Mouse (Mus musculus) left cerebral cortex, postnatal 4 days (tissue): ENCODE data around the gene Ezh1. TPM values are rescaled to one million over a fixed set of nuclear protein-coding genes. Genes with fewer than 3 reads are reported as not detected.

Experiments used
- DNase-seq: peaks from one replicate; pipeline ENCODE4 v3.0.0-alpha.2; 2022
- intact Hi-C: fragments of 180-260 bp; cut with DNase I; formaldehyde crosslinking; loops from one replicate; pipeline ENCODE4 v1.15.1; 2025
- total RNA-seq, 2 experiments: library from RNA; stranded (reverse); gene quantifications; 2 replicates each; pipeline ENCODE4 v1.2.3; 2021

Gene Ezh1
- total RNA-seq, 2 experiments from 2014 or later, result 34.3 to 36.6 TPM

DNA sequence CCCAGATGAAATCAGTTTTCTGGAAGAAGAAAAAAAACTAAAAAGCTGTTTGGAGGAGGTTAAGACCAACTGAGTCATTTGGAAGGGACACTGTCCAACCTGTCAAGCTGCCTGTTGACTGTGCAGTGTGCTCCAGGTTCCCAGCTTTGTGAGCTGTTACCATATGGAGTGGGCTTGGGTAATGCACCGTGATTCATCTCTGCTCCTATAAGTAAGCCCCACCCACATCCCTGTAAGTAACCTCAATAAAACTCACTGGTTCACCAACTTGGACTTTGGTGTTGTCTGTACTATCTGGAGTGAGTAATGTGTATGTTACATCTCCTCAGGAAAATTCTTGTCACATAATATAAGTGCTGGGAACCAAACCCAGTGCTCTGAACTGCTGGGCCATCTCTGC lies 73.4 kb downstream of the Ezh1 start:
- no peak for DNase-seq
- intact Hi-C loops, result no loop called here

DNA sequence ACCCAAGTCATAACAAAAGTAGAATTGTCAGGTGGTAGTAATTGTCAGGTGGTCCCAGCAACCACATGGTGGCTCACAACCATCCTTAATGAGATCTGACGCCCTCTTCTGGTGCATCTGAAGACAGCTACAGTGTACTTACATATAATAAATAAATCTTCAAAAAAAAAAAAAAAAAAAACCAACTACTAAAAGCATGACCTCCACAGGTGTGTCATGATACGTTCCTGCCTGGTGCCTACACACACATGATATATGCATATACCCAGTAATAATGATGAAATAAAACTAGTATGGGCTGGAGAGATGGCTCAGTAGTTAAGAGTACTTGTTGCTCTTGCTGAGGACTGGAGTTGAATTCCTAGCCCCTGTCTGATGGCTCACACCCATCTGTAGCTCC lies 75.2 kb downstream of the Ezh1 start:
- intact Hi-C loops, result no loop called here

DNA sequence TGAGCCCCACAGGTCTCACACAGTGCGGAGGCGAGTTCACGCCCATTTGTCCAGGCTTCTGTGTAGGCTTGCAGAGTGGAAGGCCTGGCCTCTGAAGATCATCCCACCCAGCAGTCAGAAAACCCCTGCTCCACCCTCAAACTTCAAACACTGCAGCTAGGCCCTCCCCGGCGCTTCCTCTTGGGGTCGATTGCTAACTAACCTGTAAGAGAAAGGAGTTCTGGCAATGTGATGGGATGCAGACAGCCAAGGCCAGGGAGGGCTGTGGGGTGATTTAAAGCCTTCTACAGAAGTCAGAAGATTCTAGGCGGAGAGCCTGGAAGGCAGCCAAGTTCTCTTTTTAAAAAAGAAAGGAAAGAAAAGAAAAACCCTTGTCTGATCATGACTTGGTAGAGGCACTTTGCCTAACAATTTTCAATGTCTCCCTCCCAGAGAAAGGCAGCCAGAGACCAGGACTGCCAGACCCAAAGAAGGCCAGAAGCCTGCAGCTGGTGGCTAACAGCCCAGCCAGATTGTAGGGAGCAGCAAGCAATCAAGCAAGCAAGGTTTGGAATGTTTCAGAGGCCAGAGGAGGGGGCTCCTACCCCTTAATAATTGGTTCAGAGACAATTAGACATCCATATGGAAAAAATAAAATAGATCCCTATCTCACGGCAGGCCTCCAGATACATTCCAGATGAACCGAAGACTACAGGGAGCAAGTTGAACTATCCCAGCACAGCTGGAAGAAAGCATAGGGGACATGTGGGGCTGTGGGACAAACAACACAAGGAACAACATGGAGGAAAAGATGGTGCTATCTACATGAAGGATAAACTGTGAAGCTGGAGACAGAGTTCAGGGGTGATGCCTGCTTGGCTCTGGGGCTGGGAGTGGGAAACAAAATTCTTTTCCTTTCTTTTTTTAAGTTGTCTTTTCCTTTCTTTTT lies 76.8 kb downstream of the Ezh1 start:
- intact Hi-C loops, result no loop called here
- DNase-seq, result no peak

More for the DNA sequence above, 75.2 kb downstream of the Ezh1 start:
- no peak for DNase-seq

DNA sequence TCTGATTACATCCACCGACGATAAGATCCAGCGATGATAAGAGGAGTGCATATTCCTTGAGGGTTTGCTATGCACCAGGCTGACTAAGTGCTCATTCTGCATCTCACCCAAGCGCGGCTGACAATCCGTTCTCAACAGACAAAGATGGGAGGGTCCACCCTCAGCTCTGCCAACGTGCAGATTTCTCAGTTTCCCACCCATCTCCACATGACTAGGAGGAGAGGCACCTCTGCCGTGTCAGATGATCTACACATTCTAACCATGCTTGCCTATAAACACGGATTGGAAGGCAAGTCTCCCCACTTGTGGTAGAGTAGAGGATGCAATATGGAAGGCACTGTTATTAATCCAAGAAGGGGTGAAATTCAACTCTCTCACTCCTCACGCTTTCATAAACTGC lies 77.5 kb downstream of the Ezh1 start:
- intact Hi-C loops, result no loop called here

DNA sequence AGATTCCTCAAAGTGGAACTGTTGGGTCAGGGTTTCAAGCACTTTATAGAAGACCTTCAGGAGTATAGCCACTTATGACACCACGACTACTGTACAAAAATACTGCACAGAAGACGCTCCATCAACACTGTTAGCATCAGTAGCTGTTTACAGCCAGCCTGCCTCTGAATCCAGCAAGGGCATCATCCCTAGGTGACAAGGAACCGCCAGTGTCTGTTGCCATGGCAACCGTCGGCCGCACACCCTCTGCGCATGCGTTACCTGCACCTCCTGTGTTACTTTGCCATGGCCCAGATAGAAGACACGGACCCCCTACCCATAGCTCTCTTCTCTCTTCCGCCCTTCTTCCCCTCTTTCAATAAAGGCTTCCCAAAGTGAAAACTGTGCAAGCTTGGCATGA lies 79.9 kb downstream of the Ezh1 start:
- intact Hi-C loops, result no loop called here
- DNase-seq, result peak; percentile 66

More for the DNA sequence above, 77.5 kb downstream of the Ezh1 start:
- DNase-seq, result no peak

DNA sequence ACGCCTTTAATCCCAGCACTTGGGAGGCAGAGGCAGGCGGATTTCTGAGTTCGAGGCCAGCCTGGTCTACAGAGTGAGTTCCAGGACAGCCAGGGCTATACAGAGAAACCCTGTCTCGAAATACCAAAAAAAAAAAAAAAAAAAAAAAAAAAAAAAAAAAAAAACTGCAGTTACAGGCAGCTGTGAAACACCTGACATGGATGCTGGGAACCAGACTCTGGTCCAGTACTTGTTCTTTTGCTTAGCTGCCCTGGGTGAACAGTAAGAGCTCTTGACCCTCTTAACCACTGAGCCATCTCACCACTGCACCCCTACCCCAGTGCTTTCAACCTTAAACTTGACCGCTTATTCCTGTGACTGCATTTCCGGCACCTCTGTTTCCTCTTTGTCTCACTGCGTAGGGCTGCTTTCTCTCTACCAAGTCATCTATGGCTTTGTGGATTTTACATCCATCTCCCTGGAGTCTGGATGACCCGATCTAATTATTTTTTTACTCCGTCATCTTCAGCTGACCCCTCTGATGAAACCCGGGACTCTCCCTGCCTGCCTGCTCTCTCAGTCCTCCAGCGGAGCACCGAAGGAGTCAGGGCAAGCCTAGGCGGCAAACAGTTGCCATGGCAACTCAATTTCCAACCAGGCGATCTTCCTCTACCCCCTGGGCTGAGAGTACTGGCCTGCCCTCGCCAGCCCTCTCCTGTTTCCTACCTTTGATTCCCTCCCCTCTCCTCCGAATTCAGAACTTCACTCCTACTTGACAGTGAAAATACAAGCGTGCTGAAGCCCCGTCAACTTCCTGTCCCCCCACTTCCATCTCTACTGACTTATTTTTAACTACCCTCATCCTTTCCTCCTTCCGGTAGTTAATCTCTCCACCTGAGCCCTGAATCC lies 82.7 kb downstream of the Ezh1 start:
- DNase-seq, result peak; percentile 59
- intact Hi-C loops, result no loop called here

DNA sequence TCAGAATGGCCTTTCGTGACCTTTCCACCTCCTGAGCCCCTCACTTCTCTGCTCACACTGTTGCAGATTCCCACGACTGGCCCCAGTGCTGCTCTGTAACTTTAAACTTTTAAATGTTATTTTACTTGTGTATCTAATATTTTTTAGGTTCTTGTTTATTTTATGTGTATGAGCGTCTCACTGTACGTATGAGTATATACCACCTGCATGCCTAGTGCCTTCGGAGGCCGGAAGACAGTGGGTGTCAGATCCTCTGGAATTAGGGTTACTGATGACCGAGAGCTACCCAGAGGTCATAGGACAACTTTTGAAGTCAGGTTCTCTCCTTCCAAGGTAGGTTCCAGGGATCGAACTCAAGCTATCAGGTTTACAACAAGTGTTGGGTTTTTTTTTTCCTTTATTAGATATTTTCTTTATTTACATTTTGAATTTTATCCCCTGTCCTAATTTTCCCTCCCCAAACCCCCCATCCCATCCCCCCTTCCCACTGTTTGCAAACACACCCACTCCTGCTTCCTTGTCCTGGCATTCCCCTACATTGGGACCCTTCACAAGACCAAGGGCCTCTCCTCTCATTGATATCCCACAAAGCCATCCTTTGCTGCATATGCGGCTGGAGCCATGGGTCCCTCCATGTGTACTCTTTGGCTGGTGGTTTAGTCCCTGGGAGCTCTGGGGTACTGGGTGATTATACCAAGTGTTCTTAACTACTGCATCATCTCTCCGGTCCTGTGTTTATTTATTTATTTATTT lies 83.9 kb downstream of the Ezh1 start:
- no peak for DNase-seq
- intact Hi-C loops, result no loop called here

Other genes with a start within 250 kb of the Ezh1 start
- 100 to 1,000 TPM; 257 to 302 TPM for gene Atp6v0a1, start 217.0 kb downstream of the Ezh1 start, total RNA-seq
- 1 to 10 TPM; 8.3 to 9.6 TPM for gene Naglu, start 156.5 kb downstream of the Ezh1 start, total RNA-seq
- under 1 TPM; 0.52 to 0.76 TPM for gene Hsd17b1, start 148.1 kb downstream of the Ezh1 start, total RNA-seq
- 10 to 100 TPM; 28.3 to 32.0 TPM for gene Coasy, start 143.9 kb downstream of the Ezh1 start, total RNA-seq
- gene Mlx, start 139.2 kb downstream of the Ezh1 start, total RNA-seq, result 10 to 100 TPM; 39.0 to 47.3 TPM
- 1 to 10 TPM; 7.7 to 9.1 TPM for gene Psmc3ip, start 131.0 kb downstream of the Ezh1 start, total RNA-seq
- gene Retreg3, start 106.6 kb downstream of the Ezh1 start, total RNA-seq, result 10 to 100 TPM; 48.9 to 49.2 TPM
- 10 to 100 TPM; 42.9 TPM for gene Tubg1, start 106.5 kb downstream of the Ezh1 start, total RNA-seq
- 10 to 100 TPM; 38.6 to 41.6 TPM for gene Tubg2, start 70.6 kb downstream of the Ezh1 start, total RNA-seq
- gene Cntnap1, start 55.9 kb downstream of the Ezh1 start, total RNA-seq, result 1 to 10 TPM; 4.8 to 7.4 TPM
- 1 to 10 TPM; 5.6 to 6.1 TPM for gene Plekhh3, start 55.1 kb downstream of the Ezh1 start, total RNA-seq
- gene Ccr10, start 51.0 kb downstream of the Ezh1 start, total RNA-seq, result not detected
- 10 to 100 TPM; 56.2 to 64.0 TPM for gene Ramp2, start 19.6 kb upstream of the Ezh1 start, total RNA-seq
- 10 to 100 TPM; 76.2 to 77.1 TPM for gene Vps25, start 27.2 kb upstream of the Ezh1 start, total RNA-seq
- gene Wnk4, start 34.1 kb upstream of the Ezh1 start, total RNA-seq, result 1 to 10 TPM; 5.4 to 6.2 TPM
- under 1 TPM; 0.30 to 0.68 TPM for gene Cntd1, start 52.5 kb upstream of the Ezh1 start, total RNA-seq
- 10 to 100 TPM; 80.2 to 87.2 TPM for gene Coa3, start 52.7 kb upstream of the Ezh1 start, total RNA-seq
- 100 to 1,000 TPM; 141 to 144 TPM for gene Becn1, start 75.8 kb upstream of the Ezh1 start, total RNA-seq
- 100 to 1,000 TPM in 1 of 2 experiments, 10 to 100 TPM in 1; 95.9 to 109 TPM for gene Psme3, start 89.8 kb upstream of the Ezh1 start, total RNA-seq
- gene Aoc2, start 98.6 kb upstream of the Ezh1 start, total RNA-seq, result 1 to 10 TPM; 6.2 to 6.6 TPM
- 1 to 10 TPM; 1.4 to 1.8 TPM for gene Aoc3, start 104.1 kb upstream of the Ezh1 start, total RNA-seq
- gene G6pc, start 141.1 kb upstream of the Ezh1 start, total RNA-seq, result not detected
- gene Aarsd1, start 191.2 kb upstream of the Ezh1 start, total RNA-seq, result 10 to 100 TPM; 50.3 to 52.5 TPM
- 1 to 10 TPM; 4.5 to 6.5 TPM for gene Gm27029, start 198.3 kb upstream of the Ezh1 start, total RNA-seq
- 10 to 100 TPM; 22.9 to 23.5 TPM for gene Rundc1, start 198.6 kb upstream of the Ezh1 start, total RNA-seq
- gene Ptges3l, start 198.9 kb upstream of the Ezh1 start, total RNA-seq, result 1 to 10 TPM; 1.2 to 2.4 TPM
- 10 to 100 TPM; 68.9 to 71.3 TPM for gene Rpl27, start 215.8 kb upstream of the Ezh1 start, total RNA-seq
- 1 to 10 TPM in 1 of 2 experiments, under 1 TPM in 1; 0.84 to 1.4 TPM for gene Ifi35, start 221.9 kb upstream of the Ezh1 start, total RNA-seq
- 10 to 100 TPM; 70.3 to 72.3 TPM for gene Rnd2, start 238.5 kb upstream of the Ezh1 start, total RNA-seq
- gene Vat1, start 239.8 kb upstream of the Ezh1 start, total RNA-seq, result 100 to 1,000 TPM; 107 to 112 TPM